Mouse (Mus musculus): ENCODE data around the gene Zfp292. TPM values are rescaled to one million over a fixed set of nuclear protein-coding genes. Genes with fewer than 3 reads are reported as not detected.

The Zfp292 gene
- total and polyA plus RNA-seq, 3 experiments: 9.5 to 13.6 (median 11.4) TPM

DNA sequence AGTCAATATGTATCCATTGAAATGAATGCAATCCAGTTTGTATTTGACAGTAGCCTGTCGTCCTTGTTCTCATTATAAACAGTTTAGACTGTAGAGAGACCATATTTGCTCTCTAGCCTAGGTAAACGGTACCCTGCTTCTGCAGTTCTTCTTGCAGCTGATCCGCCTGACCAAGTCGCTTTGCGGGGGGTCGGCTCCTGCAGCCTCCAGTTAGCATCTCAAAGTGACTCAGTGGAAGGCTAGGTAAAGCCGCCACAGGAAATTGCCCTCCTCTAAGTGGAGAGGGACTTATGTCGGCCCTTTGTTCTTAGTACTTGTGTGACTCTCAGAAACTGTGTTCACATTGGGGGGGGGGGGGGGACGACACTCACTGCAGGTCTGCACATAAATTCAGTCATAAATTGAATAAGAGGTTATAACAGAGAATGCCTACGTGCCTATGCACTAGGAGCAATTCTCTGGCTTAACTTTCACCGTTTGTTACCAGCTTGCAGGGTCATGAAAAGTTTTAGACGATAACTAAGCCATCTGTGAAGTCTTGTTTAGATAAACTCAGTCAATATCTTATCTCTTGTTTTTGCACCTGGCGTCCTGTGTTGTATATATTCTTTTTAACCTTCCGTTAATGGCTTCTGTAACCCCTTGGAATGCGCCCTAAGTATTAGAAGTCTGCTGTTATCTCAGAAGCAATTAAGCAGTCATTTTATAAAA, 6.5 kb upstream of the Zfp292 start:
- Histone ChIP-seq H3K27ac (ENCODE audit: insufficient read depth, low read depth) (no peak overlapping the region), H3K4me2 (ENCODE audit: insufficient read depth, low read depth, poor library complexity, severe bottlenecking) (no peak overlapping the region), H3K4me3 (replicated peaks in 1 of 3; ENCODE audit: low read depth in 2 of 3, low read length in 2 of 3, poor library complexity in 1 of 3) (no peak overlapping the region), H3K4me1 (ENCODE audit: control insufficient read depth in 1 of 2, insufficient read depth in 2 of 2) (peaks cover 4 to 8% of the 10 kb centered on the region in 2 experiments; a peak in 3 of 4 replicates), H3K9me3 (replicated peaks; ENCODE audit: low read length) (no peaks in the 10 kb centered on the region), H3K9ac (ENCODE audit: insufficient read depth, low read depth) (no peak overlapping the region), H3K79me2 (replicated peaks; ENCODE audit: control insufficient read depth, extremely low read depth, insufficient read depth, poor library complexity, severe bottlenecking) (no peaks in the 10 kb centered on the region), H3K27me3 (replicated peaks) (peaks cover 1% of the 10 kb centered on the region), H3K36me3 (replicated peaks in 1 of 2; ENCODE audit: control insufficient read depth in 1 of 2, insufficient read depth in 1 of 2, low read length in 1 of 2) (no peaks in the 10 kb centered on the region)
- no peak for TF ChIP-seq RAD21 (IDR thresholded peaks at IDR 0.05; ENCODE audit: low read depth, low read length)
- no peak for TF ChIP-seq PAX5 (IDR thresholded peaks at IDR 0.05; ENCODE audit: low read length)
- TF ChIP-seq ZNF384 (IDR thresholded peaks at IDR 0.05; ENCODE audit: low read depth, low read length): no peak
- no peak for TF ChIP-seq MAZ (IDR thresholded peaks at IDR 0.05; ENCODE audit: low read depth, low read length)
- TF ChIP-seq HCFC1 (IDR thresholded peaks at IDR 0.05; ENCODE audit: low read depth, low read length): no peak
- TF ChIP-seq ZMIZ1 (IDR thresholded peaks at IDR 0.05; ENCODE audit: low read depth, low read length): no peak
- no peak for TF ChIP-seq ZC3H11A (IDR thresholded peaks at IDR 0.05; ENCODE audit: low read depth, low read length)
- TF ChIP-seq NRF1 (IDR thresholded peaks at IDR 0.05; ENCODE audit: low read depth, low read length): no peak
- TF ChIP-seq CHD2 (IDR thresholded peaks at IDR 0.05; ENCODE audit: low read length): no peak
- no peak for TF ChIP-seq BHLHE40 (IDR thresholded peaks at IDR 0.05; ENCODE audit: low read depth, low read length)
- dilution Hi-C loops (cut with MboI; ENCODE audit: extremely low pct_ligation_motif_present, extremely low pct_unique_long_range_greater_than_20kb, low sequenced_read_pairs): no loop called here
- no peak for DNase-seq (ENCODE audit: extremely low read depth)
- in situ Hi-C loops (cut with MboI; ENCODE audit: low pct_ligation_motif_present, low pct_unique_long_range_greater_than_20kb, low sequenced_read_pairs): no loop called here

GRCm38 (mm10) chr4:34887295-34887694, 4.5 kb upstream of the Zfp292 start:
- H3K27ac ChIP-seq (ENCODE audit: insufficient read depth, low read depth): no peak overlapping the region
- H3K36me3 ChIP-seq (replicated peaks in 1 of 2; ENCODE audit: control insufficient read depth in 1 of 2, insufficient read depth in 1 of 2, low read length in 1 of 2): no peaks in the 10 kb centered on the region
- DNase-seq (ENCODE audit: extremely low read depth): no peak
- no peaks in the 10 kb centered on the region for H3K9me3 ChIP-seq (replicated peaks; ENCODE audit: low read length)
- in situ Hi-C loops (cut with MboI; ENCODE audit: low pct_ligation_motif_present, low pct_unique_long_range_greater_than_20kb, low sequenced_read_pairs): no loop called here
- TF ChIP-seq MAX (IDR thresholded peaks at IDR 0.05; ENCODE audit: low read length): no peak
- no peak for TF ChIP-seq GABPA (IDR thresholded peaks at IDR 0.05; ENCODE audit: insufficient replicate concordance, low read depth, low read length)
- 0 out of 2 replicates have a peak, but pooled peaks have one; percentile 29 for TF ChIP-seq MXI1 (IDR thresholded peaks at IDR 0.05; ENCODE audit: low read depth, low read length)
- TF ChIP-seq CHD1 (IDR thresholded peaks at IDR 0.05; ENCODE audit: low read depth, low read length): 0 out of 2 replicates have a peak, but pooled peaks have one; percentile 64
- TF ChIP-seq ZNF384 (IDR thresholded peaks at IDR 0.05; ENCODE audit: low read depth, low read length): no peak
- no peak for TF ChIP-seq UBTF (IDR thresholded peaks at IDR 0.05; ENCODE audit: low read depth, low read length)
- H3K4me2 ChIP-seq (ENCODE audit: insufficient read depth, low read depth, poor library complexity, severe bottlenecking): peak overlapping the region; percentile 88
- H3K79me2 ChIP-seq (replicated peaks; ENCODE audit: control insufficient read depth, extremely low read depth, insufficient read depth, poor library complexity, severe bottlenecking): peaks cover 4% of the 10 kb centered on the region
- peak overlapping the region; percentile 72 for H3K9ac ChIP-seq (ENCODE audit: insufficient read depth, low read depth)
- H3K4me1 ChIP-seq (ENCODE audit: control insufficient read depth in 1 of 2, insufficient read depth in 2 of 2): peaks cover 4 to 13% of the 10 kb centered on the region in 2 experiments; a peak in 3 of 4 replicates
- peak overlapping the region; percentile 61 to 78 (median 72) for H3K4me3 ChIP-seq (replicated peaks in 1 of 3; ENCODE audit: low read depth in 2 of 3, low read length in 2 of 3, poor library complexity in 1 of 3)
- dilution Hi-C loops (cut with MboI; ENCODE audit: extremely low pct_ligation_motif_present, extremely low pct_unique_long_range_greater_than_20kb, low sequenced_read_pairs): no loop called here
- peaks cover 1% of the 10 kb centered on the region for H3K27me3 ChIP-seq (replicated peaks)
